Mouse (Mus musculus) E14TG2a.4 (cell line): ENCODE measurements around the gene Ankrd13d.

Experiments
- CTCF ChIP-seq: conservative IDR thresholded peaks from 2 replicates; pipeline ENCODE4 v1.5.1; 2014; ENCODE audit warnings: low read length
- NANOG ChIP-seq: IDR thresholded peaks from 2 replicates; pipeline ENCODE4 v1.6.1; 2014; ENCODE audit warnings: borderline replicate concordance, low read length, mixed read lengths
- POU5F1 ChIP-seq: IDR thresholded peaks from 2 replicates; pipeline ENCODE4 v1.6.1; 2014; ENCODE audit warnings: low read length, borderline replicate concordance

GRCm38 (mm10) chr19:4331273-4331672 is 48.3 kb upstream of the Ankrd13d start:
- TF ChIP-seq CTCF: no peak
- no peak for TF ChIP-seq POU5F1
- no peak for TF ChIP-seq NANOG
